ENCODE assay signal across 19 mouse cellular contexts in genomic region chr16:24247291-24247690, GRCm38 (mm10).
DNase-seq lines count a peak whose midpoint lies in the region.
"Had no signal": no experiment of that assay in that cellular context is flagged by ENCODE, and none has a peak within 500 bp of the region (broad histone marks: within the 10 kb centered on the region; RNA-seq: fewer than 3 reads in every experiment).

No protein-coding gene starts in this region.

- 0 out of 2 replicates have a peak overlapping the region, but pooled peaks have one; percentile 33 for H3K27ac ChIP-seq in brown adipose tissue, adult 24 weeks (replicated peaks; ENCODE audit: low read depth, low read length)
- no peak overlapping the region for H3K27ac ChIP-seq in midbrain, embryonic 10.5 days (replicated peaks)
- H3K27ac ChIP-seq: embryonic facial prominence, embryonic 13.5 days; hindbrain, embryonic 10.5 days had no signal

- H3K9me3 ChIP-seq in midbrain, embryonic 10.5 days (replicated peaks), result no peaks in the 10 kb centered on the region
- H3K9me3 ChIP-seq: embryonic facial prominence, embryonic 13.5 days; hindbrain, embryonic 10.5 days had no signal

- intact Hi-C loops in gastrocnemius, postnatal 14 days (cut with DNase I; ENCODE audit: low total_unique reads), result no loop called here

- peak; percentile 30 for DNase-seq in heart, adult 8-10 months (ENCODE audit: low spot score)
- no peak for DNase-seq in heart, postnatal 4 days
- DNase-seq in 3T3-L1 (ENCODE audit: low read depth, low spot score), result peak; percentile 46
- peak; percentile 27 for DNase-seq in gastrocnemius, postnatal 14 days
- no peak for DNase-seq in midbrain, embryonic 10.5 days (ENCODE audit: low spot score)
- no peak for DNase-seq in thymus, postnatal 14 days
- no peak for DNase-seq in spleen, postnatal 10 days (ENCODE audit: low spot score in 2 of 2)
- DNase-seq: adrenal gland, postnatal 10 days; cerebellum, adult 11 months; cerebellum, postnatal 10 days; kidney, adult 11 months; kidney, postnatal 10 days; left cerebral cortex, postnatal 4 days; liver; right cerebral cortex, postnatal 4 days; thymus, postnatal 36 days had no signal

- H3K4me1 ChIP-seq in brown adipose tissue, adult 24 weeks (ENCODE audit: control insufficient read depth, insufficient read depth, insufficient read length, low read length), result no peaks in the 10 kb centered on the region
- H3K4me1 ChIP-seq in midbrain, embryonic 10.5 days, result no peaks in the 10 kb centered on the region
- H3K4me1 ChIP-seq: embryonic facial prominence, embryonic 13.5 days; hindbrain, embryonic 10.5 days had no signal

- WGBS in midbrain, embryonic 10.5 days, result 84% methylated on average over 5 of the region's 5 CpGs

- no peak overlapping the region for H3K4me3 ChIP-seq in brown adipose tissue, adult 24 weeks (ENCODE audit: insufficient read depth, low read depth, low read length)
- no peak overlapping the region for H3K4me3 ChIP-seq in midbrain, embryonic 10.5 days
- H3K4me3 ChIP-seq: embryonic facial prominence, embryonic 13.5 days; hindbrain, embryonic 10.5 days had no signal

- no peaks in the 10 kb centered on the region for H3K27me3 ChIP-seq in midbrain, embryonic 10.5 days (ENCODE audit: low read depth, poor library complexity, severe bottlenecking)
- H3K27me3 ChIP-seq: embryonic facial prominence, embryonic 13.5 days had no signal

- H3K36me3 ChIP-seq in midbrain, embryonic 10.5 days, result no peaks in the 10 kb centered on the region
- H3K36me3 ChIP-seq: embryonic facial prominence, embryonic 13.5 days; hindbrain, embryonic 10.5 days had no signal

Comparison
In these comparisons a context has a peak if more than half of its experiments do, and no peak if none do; other contexts are left out.
1. DNase-seq: peak in heart, adult 8-10 months (single experiment), 3T3-L1 (single experiment) and gastrocnemius, postnatal 14 days (single experiment); none in heart, postnatal 4 days (single experiment), midbrain, embryonic 10.5 days (single experiment), thymus, postnatal 14 days (single experiment) and spleen, postnatal 10 days (0 of 2).